In genomic region chr15:83167126-83167525, GRCm38 (mm10) we compare ENCODE assay signal across 10 mouse cellular contexts. TPM values are rescaled to one million over a fixed set of nuclear protein-coding genes. Genes with fewer than 3 reads are reported as not detected.
DNase-seq lines count a peak whose midpoint lies in the region; ATAC-seq and TF ChIP-seq lines count a peak whose summit lies in the region.
"Had no signal": no experiment of that assay in that cellular context is flagged by ENCODE, and none has a peak within 500 bp of the region (broad histone marks: within the 10 kb centered on the region; RNA-seq: fewer than 3 reads in every experiment).

No protein-coding gene starts in this region.

- no peaks in the 10 kb centered on the region for H3K27me3 ChIP-seq in erythroblast, embryonic 14.5 days (ENCODE audit: control insufficient read depth)
- no peaks in the 10 kb centered on the region for H3K27me3 ChIP-seq in small intestine, adult 2 months (ENCODE audit: control insufficient read depth, insufficient read depth, low read length)
- H3K27me3 ChIP-seq: hindbrain, embryonic 13.5 days; midbrain, embryonic 13.5 days had no signal

- no peak for TF ChIP-seq POLR2A in small intestine, adult 2 months (IDR thresholded peaks at IDR 0.05; ENCODE audit: low read depth, low read length)

- H3K4me3 ChIP-seq in erythroblast, embryonic 14.5 days (replicated peaks), result peak overlapping the region; percentile 83
- no peak overlapping the region for H3K4me3 ChIP-seq in small intestine, adult 2 months (ENCODE audit: low read depth, low read length)
- H3K4me3 ChIP-seq: hindbrain, embryonic 13.5 days; midbrain, embryonic 13.5 days had no signal

- peaks cover 86% of the 10 kb centered on the region for H3K4me1 ChIP-seq in erythroblast, embryonic 14.5 days (ENCODE audit: control insufficient read depth)
- H3K4me1 ChIP-seq in small intestine, adult 2 months (ENCODE audit: control insufficient read depth, insufficient read depth, insufficient read length, low read length), result peaks cover 64% of the 10 kb centered on the region

- peaks cover 81% of the 10 kb centered on the region for H3K36me3 ChIP-seq in erythroblast, embryonic 14.5 days (ENCODE audit: control insufficient read depth)
- peaks cover 22% of the 10 kb centered on the region for H3K36me3 ChIP-seq in small intestine, adult 2 months (ENCODE audit: control insufficient read depth, insufficient read depth, low read length)

- DNase-seq in lung, adult 18-20 months, result peak; percentile 69 to 82
- DNase-seq in lung, postnatal 10 days, result no peak
- peak; percentile 45 to 62 for DNase-seq in kidney, postnatal 4 days
- no peak for DNase-seq in spleen, postnatal 36 days (ENCODE audit: low spot score in 2 of 2)
- no peak for DNase-seq in spleen, adult 18-20 months

- TF ChIP-seq CTCF in small intestine, adult 2 months (IDR thresholded peaks at IDR 0.05; ENCODE audit: extremely low read depth, insufficient read length, insufficient replicate concordance, low read depth, low read length), result no peak

- no peak for ATAC-seq in erythroblast, adult 5-6 weeks (replicated peaks; ENCODE audit: low FRiP score, poor library complexity, severe bottlenecking)
- ATAC-seq: midbrain, embryonic 13.5 days had no signal

- no peaks in the 10 kb centered on the region for H3K9me3 ChIP-seq in erythroblast, embryonic 14.5 days (ENCODE audit: control insufficient read depth, low read length)
- H3K9me3 ChIP-seq: hindbrain, embryonic 13.5 days; midbrain, embryonic 13.5 days had no signal

- 66% methylated on average over 5 of the region's 5 CpGs for WGBS in small intestine, adult 2 months

- H3K27ac ChIP-seq in small intestine, adult 2 months (ENCODE audit: insufficient read depth, low read depth, low read length), result peak overlapping the region; percentile 76
- H3K27ac ChIP-seq: hindbrain, embryonic 13.5 days; midbrain, embryonic 13.5 days had no signal

RNA-seq across cellular contexts. Expression of gene Cyb5r3, which starts 5.3 kb away (rescaled TPM):
- 42.0 and 57.2 TPM in 2 replicates for polyA plus RNA-seq in erythroblast, embryonic 14.5 days (2012)
- 71.7 and 84.2 TPM in 2 replicates for total RNA-seq in erythroblast, adult 5-6 weeks (2015; ENCODE audit: low replicate concordance)
- 40.7 and 52.0 TPM in 2 replicates for total RNA-seq in erythroblast, adult 5-6 weeks (2017; ENCODE audit: low replicate concordance)
- 426 and 624 TPM in 2 replicates for polyA plus RNA-seq in small intestine, adult 2 months (2012; rRNA removed)

RNA-seq across cellular contexts. Expression of gene Poldip3, which starts 17.9 kb away (rescaled TPM):
- 7.8 and 8.4 TPM in 2 replicates for polyA plus RNA-seq in erythroblast, embryonic 14.5 days (2012)
- 27.4 and 35.7 TPM in 2 replicates for total RNA-seq in erythroblast, adult 5-6 weeks (2015; ENCODE audit: low replicate concordance)
- 52.5 and 62.3 TPM in 2 replicates for total RNA-seq in erythroblast, adult 5-6 weeks (2017; ENCODE audit: low replicate concordance)
- 24.5 and 46.7 TPM in 2 replicates for polyA plus RNA-seq in small intestine, adult 2 months (2012; rRNA removed)

RNA-seq across cellular contexts. Expression of gene Rrp7a, which starts 44.5 kb away (rescaled TPM):
- 3.3 and 5.1 TPM in 2 replicates for polyA plus RNA-seq in erythroblast, embryonic 14.5 days (2012)
- 3.3 and 13.0 TPM in 2 replicates for total RNA-seq in erythroblast, adult 5-6 weeks (2015; ENCODE audit: low replicate concordance)
- 9.1 and 30.8 TPM in 2 replicates for total RNA-seq in erythroblast, adult 5-6 weeks (2017; ENCODE audit: low replicate concordance)
- 33.1 and 72.4 TPM in 2 replicates for polyA plus RNA-seq in small intestine, adult 2 months (2012; rRNA removed)

Comparison
In these comparisons a context has a peak if more than half of its experiments do, and no peak if none do; other contexts are left out.
1. DNase-seq: peak in lung, adult 18-20 months (2 of 2) and kidney, postnatal 4 days (2 of 2); none in lung, postnatal 10 days (single experiment), spleen, postnatal 36 days (0 of 2) and spleen, adult 18-20 months (0 of 2).